Mouse (Mus musculus) G1E (cell line): Measurements from ENCODE around the gene Slc16a6. TPM values are rescaled to one million over a fixed set of nuclear protein-coding genes. Genes with fewer than 3 reads are reported as not detected.

Experiments
- ATAC-seq: 2 replicates; pipeline ENCODE4 v1.8.0; 2016; ENCODE audit warnings: mild to moderate bottlenecking; ENCODE audit not compliant: insufficient number of reproducible peaks, poor library complexity, low FRiP score, severe bottlenecking; ENCODE audit errors: extremely low read depth
- DNase-seq: peaks from one replicate; pipeline ENCODE4 v3.0.0; 2012; ENCODE audit warnings: low spot score
- H3K27me3 ChIP-seq: 2 replicates; pipeline ENCODE4 v1.6.1; 2012; ENCODE audit warnings: mild to moderate bottlenecking, low read length, inconsistent platforms; ENCODE audit not compliant: insufficient read depth
- H3K36me3 ChIP-seq: replicated peaks from 2 replicates; pipeline ENCODE3; 2012; ENCODE audit warnings: mild to moderate bottlenecking, inconsistent platforms
- H3K4me1 ChIP-seq: 2 replicates; pipeline ENCODE4 v1.6.1; 2012; ENCODE audit warnings: low read depth, low read length, inconsistent platforms, mixed read lengths; ENCODE audit not compliant: insufficient read depth
- H3K4me3 ChIP-seq: 2 replicates; pipeline ENCODE4 v1.5.1; 2012; ENCODE audit warnings: low read depth, mild to moderate bottlenecking, inconsistent platforms, low read length, moderate library complexity, mixed read lengths
- H3K9me3 ChIP-seq: replicated peaks from 2 replicates; pipeline ENCODE4 v1.6.1; 2012; ENCODE audit warnings: inconsistent platforms
- CTCF ChIP-seq: IDR thresholded peaks from 2 replicates; pipeline ENCODE4 v1.5.1; 2012; ENCODE audit warnings: low read depth, low read length, inconsistent platforms, mixed read lengths
- GATA1 ChIP-seq: IDR thresholded peaks from 2 replicates; pipeline ENCODE4 v1.6.1; 2012; ENCODE audit warnings: borderline replicate concordance, low read length, inconsistent platforms, mixed read lengths
- GATA2 ChIP-seq: IDR thresholded peaks from 2 replicates; pipeline ENCODE4 v1.6.1; 2012; ENCODE audit warnings: low read depth, low read length, inconsistent platforms, borderline replicate concordance
- POLR2AphosphoS5 ChIP-seq: IDR thresholded peaks from 2 replicates; pipeline ENCODE4 v1.6.1; 2012; ENCODE audit warnings: low read depth, low read length, inconsistent platforms; ENCODE audit not compliant: insufficient replicate concordance
- TAL1 ChIP-seq: conservative IDR thresholded peaks from 2 replicates; pipeline ENCODE4 v1.6.1; 2012; ENCODE audit warnings: low read depth, low read length, inconsistent platforms, mixed read lengths
- polyA plus RNA-seq: library from polyadenylated mRNA; stranded (reverse); fragments of >175 nt; gene quantifications from 2 replicates; pipeline ENCODE4 v1.2.3, GENCODE M21; 2012
- total RNA-seq, 2 experiments: library from RNA; stranded (forward) in 1 of 2; stranded (reverse) in 1 of 2; fragments of 200-1000 nt in 1 of 2; fragments of >200 nt in 1 of 2; fragmentation: Nextera tagmentation in 1 of 2; gene quantifications; 2 replicates each; pipeline ENCODE4 v1.2.3; 2014 to 2017

Gene Slc16a6
- total and polyA plus RNA-seq, 3 experiments = 18.9 to 95.0 (median 37.1) TPM

DNA sequence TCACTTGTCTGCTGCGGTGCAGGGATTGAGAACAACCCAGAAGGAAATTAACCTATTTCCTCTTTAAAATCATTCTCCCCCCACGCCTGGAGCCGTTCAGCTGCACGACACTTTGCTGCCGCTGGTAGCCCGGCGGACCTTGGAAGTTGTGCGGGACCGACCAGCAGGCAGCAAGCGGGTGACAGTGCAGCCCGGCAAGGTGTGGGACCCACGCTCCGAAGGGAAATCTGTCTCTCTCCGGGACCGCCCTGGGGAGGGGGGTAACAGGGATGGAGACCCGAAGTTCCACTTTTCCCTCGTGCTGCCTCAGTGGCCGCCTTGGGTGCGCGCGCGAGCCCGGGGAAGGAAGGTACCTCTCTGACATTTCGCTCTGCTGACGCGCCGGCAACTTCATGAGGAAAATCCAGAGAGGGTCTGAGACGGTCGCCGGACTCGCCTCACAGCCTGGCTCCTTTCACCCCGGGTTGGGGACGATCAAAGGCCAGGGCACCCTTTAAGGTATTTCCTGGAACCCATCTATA lies 1.2 kb downstream of the Slc16a6 start:
- peak overlapping the region; percentile 94 for H3K4me3 ChIP-seq
- H3K4me1 ChIP-seq = peaks cover 70% of the 10 kb centered on the region
- ATAC-seq (no peak), DNase-seq (no peak)
- H3K9me3 ChIP-seq = no peaks in the 10 kb centered on the region
- no peaks in the 10 kb centered on the region for H3K27me3 ChIP-seq
- H3K36me3 ChIP-seq = peaks cover 40% of the 10 kb centered on the region
- no peak for TF ChIP-seq TAL1
- TF ChIP-seq GATA1 = no peak
- no peak for TF ChIP-seq GATA2
- no peak for TF ChIP-seq CTCF

- Histone ChIP-seq H3K4me1 (peaks cover 67% of the 10 kb centered on the region), H3K27me3 (no peaks in the 10 kb centered on the region), H3K36me3 (peaks cover 48% of the 10 kb centered on the region), H3K4me3 (peak overlapping the region; percentile 94), H3K9me3 (no peaks in the 10 kb centered on the region)
- DNase-seq (no peak), ATAC-seq (no peak)
- no peak for TF ChIP-seq CTCF
- TF ChIP-seq TAL1 = no peak
- TF ChIP-seq GATA1 = no peak
- TF ChIP-seq GATA2 = no peak
- no peak for TF ChIP-seq POLR2AphosphoS5
These were observed 2.2 kb downstream of the Slc16a6 start for GRCm38 (mm10) chr11:109470921-109471861.

DNA sequence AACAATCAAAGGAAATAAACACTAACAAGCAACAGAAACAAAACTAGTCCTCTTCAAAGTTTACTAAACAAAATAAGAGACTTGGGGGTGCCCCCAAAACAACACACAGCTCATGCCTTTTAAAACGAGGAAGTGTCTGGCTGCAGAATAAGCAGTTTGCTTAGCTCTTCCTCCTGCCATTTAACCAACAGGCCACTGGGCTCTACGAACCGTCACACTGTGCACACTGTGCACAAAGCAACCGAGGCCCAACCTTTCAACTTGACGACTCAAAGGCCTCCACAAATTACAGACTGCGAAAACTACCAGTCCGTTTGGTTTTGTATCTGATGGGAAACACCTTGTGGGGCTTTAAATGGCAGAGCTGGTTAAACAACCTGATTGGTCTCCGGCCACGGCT lies 3.2 kb downstream of the Slc16a6 start:
- no peak for TF ChIP-seq TAL1
- TF ChIP-seq GATA1 = no peak
- no peak for TF ChIP-seq GATA2
- TF ChIP-seq CTCF = no peak
- TF ChIP-seq POLR2AphosphoS5 = no peak
- DNase-seq = no peak
- H3K27me3 ChIP-seq = no peaks in the 10 kb centered on the region
- H3K36me3 ChIP-seq = peaks cover 55% of the 10 kb centered on the region
- H3K4me3 ChIP-seq = peak overlapping the region; percentile 40; the same call in 1 of the 2 replicates
- H3K4me1 ChIP-seq = peaks cover 64% of the 10 kb centered on the region
- H3K9me3 ChIP-seq = no peaks in the 10 kb centered on the region
- ATAC-seq = no peak

- H3K4me3 ChIP-seq = no peak overlapping the region
- TF ChIP-seq GATA2 = no peak
- no peak for TF ChIP-seq CTCF
- TF ChIP-seq TAL1 = no peak
- no peak for TF ChIP-seq GATA1
- no peak for TF ChIP-seq POLR2AphosphoS5
- ATAC-seq = no peak
- H3K36me3 ChIP-seq = peaks cover 73% of the 10 kb centered on the region
- H3K9me3 ChIP-seq = no peaks in the 10 kb centered on the region
- DNase-seq = no peak
- H3K4me1 ChIP-seq = peaks cover 68% of the 10 kb centered on the region
- H3K27me3 ChIP-seq = no peaks in the 10 kb centered on the region
These were observed 5.3 kb downstream of the Slc16a6 start for GRCm38 (mm10) chr11:109468133-109468532.

GRCm38 (mm10) chr11:109466987-109467386 lies 6.4 kb downstream of the Slc16a6 start:
- H3K36me3 ChIP-seq = peaks cover 84% of the 10 kb centered on the region
- H3K27me3 ChIP-seq = no peaks in the 10 kb centered on the region
- no peak overlapping the region for H3K4me3 ChIP-seq
- DNase-seq = no peak
- ATAC-seq = no peak
- peaks cover 80% of the 10 kb centered on the region for H3K4me1 ChIP-seq
- TF ChIP-seq CTCF = no peak
- TF ChIP-seq TAL1 = no peak
- no peak for TF ChIP-seq GATA2
- no peak for TF ChIP-seq POLR2AphosphoS5
- TF ChIP-seq GATA1 = no peak
- no peaks in the 10 kb centered on the region for H3K9me3 ChIP-seq

GRCm38 (mm10) chr11:109465068-109465467 lies 8.3 kb downstream of the Slc16a6 start:
- Histone ChIP-seq H3K36me3 (peaks cover 93% of the 10 kb centered on the region), H3K27me3 (no peaks in the 10 kb centered on the region), H3K4me1 (peaks cover 74% of the 10 kb centered on the region), H3K9me3 (no peaks in the 10 kb centered on the region), H3K4me3 (no peak overlapping the region)
- no peak for ATAC-seq
- no peak for TF ChIP-seq TAL1
- no peak for TF ChIP-seq CTCF
- no peak for TF ChIP-seq GATA1
- no peak for TF ChIP-seq GATA2
- TF ChIP-seq POLR2AphosphoS5 = no peak
- DNase-seq = no peak
